Mouse (Mus musculus) fat pad, adult 2 months (tissue): ENCODE measurements at regions not wholly inside any gene's neighbourhood (a gene's known extent, or its start where the extent isn't known, plus 50 kb on each side); places are given as distances from the start of the nearest gene placed in this dataset.
A peak's percentile ranks its signal among the peaks of the same experiment; 100 is the strongest.

ENCODE experiments used
- DNase-seq: peaks from one replicate; pipeline ENCODE4 v3.0.0-alpha.2; 2011; ENCODE audit warnings: low read depth, low spot score; ENCODE audit errors: extremely low read depth

GRCm38 (mm10) chr15:62361171-62361570, 1438.4 kb upstream of the A1bg start:
- no peak for DNase-seq

GRCm38 (mm10) chr15:62358338-62359239, 1435.8 kb upstream of the A1bg start:
- no peak for DNase-seq

- DNase-seq, result no peak
Observed at GRCm38 (mm10) chr15:62353786-62354185, 1431.0 kb upstream of the A1bg start.

DNA sequence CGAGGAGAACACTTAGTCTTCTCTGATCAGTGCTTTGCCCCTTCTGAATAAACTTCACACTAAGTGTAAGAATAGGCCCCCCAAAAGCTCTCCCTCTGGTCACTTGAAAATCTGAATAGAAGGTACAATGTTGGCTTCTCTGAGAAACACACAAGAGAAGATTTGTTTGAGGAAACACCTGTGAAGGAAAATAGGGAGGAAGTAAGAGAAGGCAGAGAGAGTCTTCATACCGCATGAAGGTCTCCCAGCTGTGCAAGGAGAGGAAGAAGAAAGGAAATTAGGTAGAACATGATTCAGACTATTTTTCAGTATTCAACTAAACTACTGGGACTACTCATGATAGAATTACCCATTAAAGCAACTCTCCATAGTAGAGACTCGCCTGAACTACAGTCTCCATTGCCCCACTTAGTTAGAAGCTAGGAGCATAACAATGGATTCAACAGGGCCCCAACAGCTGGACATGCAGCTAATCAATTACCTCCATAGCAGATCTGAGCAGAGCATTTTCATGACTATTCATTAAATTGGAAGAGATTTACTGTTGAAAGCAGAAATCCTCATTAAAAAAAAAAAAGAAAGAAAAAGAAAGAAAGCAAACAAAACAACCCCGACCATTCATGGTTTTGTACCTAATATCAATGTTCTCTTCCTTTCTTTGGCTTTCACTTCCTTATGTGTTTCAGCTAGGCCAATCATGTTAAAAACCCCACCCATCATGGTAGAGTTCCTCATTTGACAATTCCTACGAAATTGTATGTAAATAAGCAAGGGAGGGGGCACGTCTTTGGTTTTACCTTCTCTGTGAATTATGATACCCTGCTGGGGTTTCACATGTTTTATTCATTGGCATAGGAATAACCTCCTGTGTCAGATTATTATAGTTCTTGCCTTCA, 1428.3 kb upstream of the A1bg start:
- no peak for DNase-seq

GRCm38 (mm10) chr15:62349981-62350380, 1427.2 kb upstream of the A1bg start:
- peak; percentile 80 for DNase-seq

DNA sequence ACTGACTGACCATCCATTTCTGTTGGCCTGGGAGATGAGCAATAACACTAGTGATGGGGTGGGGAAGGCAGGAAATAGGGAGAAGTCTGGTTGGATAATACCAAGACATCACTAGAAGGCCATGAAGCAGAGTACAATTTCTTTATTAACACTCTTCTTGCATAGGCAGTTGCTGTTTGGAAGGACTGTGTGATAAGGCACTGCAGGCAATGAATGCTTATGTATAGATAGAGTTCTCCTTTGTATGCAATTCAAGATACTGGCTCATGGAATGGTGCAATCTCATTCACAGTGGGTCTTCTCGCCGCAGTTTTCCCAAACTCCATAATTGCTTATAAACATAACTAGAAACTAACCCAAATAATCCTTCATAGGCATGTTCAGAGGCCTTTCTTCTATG, 1426.1 kb upstream of the A1bg start:
- DNase-seq, result no peak

- no peak for DNase-seq
Observed at GRCm38 (mm10) chr15:62347697-62348096, 1424.9 kb upstream of the A1bg start.

GRCm38 (mm10) chr15:62345893-62346292, 1423.1 kb upstream of the A1bg start:
- DNase-seq, result no peak

GRCm38 (mm10) chr15:62336454-62337284, 1413.9 kb upstream of the A1bg start:
- DNase-seq, result no peak

DNA sequence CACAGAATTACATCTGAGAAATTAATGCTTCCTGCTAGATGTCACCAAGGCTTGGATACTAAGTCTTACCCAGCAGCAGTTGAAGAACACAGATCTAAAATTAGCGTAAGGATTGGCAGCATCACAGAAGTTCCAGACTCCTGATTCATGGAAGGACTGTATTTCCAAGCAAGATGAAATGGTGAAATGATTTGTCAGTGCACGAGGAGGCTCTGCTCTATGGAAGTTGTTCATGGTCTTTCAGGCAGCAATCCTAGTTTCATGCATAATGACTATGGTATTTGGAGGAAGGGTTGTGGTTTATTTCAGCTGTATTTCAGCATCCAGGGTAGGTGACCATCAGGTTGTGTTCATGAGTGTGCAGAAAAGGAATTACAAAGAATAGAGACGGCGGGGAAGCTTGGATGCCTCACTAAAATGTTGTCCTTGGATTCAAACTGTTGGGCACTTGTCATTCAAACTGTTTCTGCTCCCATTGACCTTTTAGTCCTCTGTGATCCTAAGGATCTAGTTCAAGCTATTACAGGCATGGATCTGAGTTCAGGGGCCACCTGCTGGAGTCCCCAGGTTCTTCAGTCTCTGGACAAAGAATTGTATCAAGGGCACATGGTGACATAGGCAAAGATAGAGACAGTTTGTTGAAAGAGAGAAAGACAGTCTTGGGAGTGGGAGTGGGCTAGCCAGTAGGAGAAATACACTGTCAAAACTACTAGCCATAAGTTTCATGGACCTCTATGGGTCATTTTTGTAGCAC, 1411.6 kb upstream of the A1bg start:
- DNase-seq, result no peak

DNA sequence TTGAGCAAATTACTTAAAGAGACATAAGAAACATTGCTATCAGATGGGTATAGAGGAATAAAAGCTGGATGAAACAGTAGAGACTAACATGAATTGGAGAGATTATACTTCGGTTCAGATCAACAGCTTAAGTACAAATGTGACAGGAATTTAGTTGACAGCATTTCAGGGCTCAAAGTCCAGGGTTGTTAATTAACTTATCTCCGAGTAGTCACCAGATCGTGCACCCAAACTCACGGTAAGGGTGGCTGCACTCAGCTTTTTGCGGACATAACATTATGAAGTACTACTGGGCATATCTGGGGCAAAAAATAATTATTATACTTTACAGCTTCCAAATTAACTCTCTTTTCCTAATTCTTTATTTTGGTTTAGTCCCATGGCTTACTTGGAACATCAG, 1409.3 kb upstream of the A1bg start:
- no peak for DNase-seq

GRCm38 (mm10) chr15:62331138-62331800, 1408.5 kb upstream of the A1bg start:
- DNase-seq, result no peak

DNA sequence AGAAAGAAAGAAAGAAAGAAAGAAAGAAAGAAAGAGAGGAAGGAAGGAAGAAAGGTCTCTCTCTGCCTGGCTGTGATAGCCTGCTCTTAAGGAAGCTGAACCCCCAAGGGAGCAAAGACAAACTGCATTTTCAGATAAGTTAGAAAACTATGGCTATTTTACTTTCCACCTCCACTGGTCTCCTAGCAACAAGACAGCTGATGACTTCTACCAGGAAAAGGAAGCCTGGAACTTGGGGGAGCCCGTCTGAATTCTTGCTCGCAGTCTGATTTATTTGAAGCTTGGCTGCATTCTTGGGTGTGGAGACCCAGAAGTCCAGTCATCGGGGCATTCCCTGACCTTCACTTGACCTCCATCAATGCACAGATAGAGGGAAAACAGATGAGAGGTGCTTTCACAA, 1406.1 kb upstream of the A1bg start:
- DNase-seq, result no peak

GRCm38 (mm10) chr15:62328305-62328881, 1405.6 kb upstream of the A1bg start:
- no peak for DNase-seq

- no peak for DNase-seq
Observed at GRCm38 (mm10) chr15:62327481-62327880, 1404.7 kb upstream of the A1bg start.

DNA sequence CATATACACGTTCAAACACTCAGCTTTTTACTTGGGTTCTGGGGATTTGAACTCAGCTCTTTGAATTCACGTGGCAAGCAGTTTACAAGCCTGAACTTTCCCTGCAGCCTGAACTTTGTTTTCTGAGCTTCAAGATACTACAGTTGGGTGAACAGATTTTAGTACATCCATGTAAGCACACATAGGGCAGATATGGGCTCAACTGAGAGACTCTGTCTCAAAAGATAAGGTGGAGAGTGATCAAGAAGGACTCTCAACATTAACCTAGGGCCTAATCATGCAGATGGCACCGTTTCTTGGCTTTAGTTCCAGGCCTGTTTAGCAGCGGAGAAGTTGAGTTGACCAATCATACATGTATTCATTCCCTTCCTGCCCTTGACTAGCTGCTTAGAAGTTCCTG, 1403.7 kb upstream of the A1bg start:
- DNase-seq, result no peak

DNA sequence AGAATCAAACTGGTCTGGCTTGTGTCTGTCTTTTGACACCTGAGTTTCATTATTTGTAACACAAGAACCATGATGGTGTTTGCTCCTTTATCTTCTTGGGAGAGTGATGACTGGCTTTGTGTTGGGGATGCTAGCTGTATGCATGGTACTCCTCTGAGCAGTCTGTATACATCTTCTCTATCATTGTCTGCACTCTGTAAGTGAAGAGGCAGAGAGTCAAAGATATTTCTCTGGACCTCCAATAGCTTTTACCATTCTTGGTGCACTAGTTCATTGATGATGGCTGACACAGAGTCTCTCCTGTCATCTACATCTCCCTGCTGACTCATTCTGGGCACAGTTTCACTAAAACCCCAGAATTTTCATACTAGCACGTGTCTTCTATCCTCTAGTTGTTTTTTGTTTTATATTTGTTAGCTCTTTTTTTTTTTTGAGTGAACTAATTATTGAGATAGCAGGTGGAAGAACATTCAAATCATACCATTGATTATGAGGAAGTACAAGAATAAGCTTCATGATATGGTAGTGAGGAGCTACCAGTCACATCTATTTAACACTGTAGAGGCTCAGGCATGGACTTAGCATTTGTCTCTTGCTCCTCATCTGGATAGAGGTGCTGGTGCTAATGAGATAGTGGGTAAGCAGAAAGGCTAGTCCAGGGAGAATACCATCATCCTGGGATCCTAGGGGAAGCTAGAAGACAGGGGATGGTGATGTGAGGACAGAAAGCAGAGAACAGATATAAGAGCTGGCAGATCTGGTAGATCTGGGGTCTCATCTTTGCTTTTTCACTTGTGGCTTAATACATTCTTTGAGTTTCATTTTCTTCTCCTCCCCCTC, 1402.9 kb upstream of the A1bg start:
- no peak for DNase-seq

DNA sequence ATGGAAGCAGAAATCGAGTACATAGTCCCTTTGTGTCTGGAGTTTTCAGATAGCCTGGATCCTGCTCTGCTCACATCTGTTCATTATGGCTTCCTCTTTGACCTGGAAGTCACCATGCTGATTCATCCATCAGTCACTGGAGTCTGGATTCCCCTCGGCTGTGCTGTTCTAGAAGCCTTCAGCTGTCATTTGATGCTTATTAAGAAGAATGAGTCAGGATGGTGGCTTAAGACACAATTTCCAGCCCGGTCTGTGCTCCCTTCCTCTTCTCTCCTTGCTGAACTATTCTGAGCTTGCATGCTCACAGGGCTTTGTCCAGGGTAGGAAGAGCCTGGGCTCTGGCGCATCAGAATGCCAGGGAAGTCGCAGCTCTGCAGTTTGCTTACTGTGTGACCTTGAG, 1398.2 kb upstream of the A1bg start:
- no peak for DNase-seq

GRCm38 (mm10) chr15:62314449-62314848, 1391.6 kb upstream of the A1bg start:
- DNase-seq, result no peak
